Mouse (Mus musculus) neural tube, embryonic 11.5 days (tissue): Measurements from ENCODE around the gene Eml4. TPM values are rescaled to one million over a fixed set of nuclear protein-coding genes. Genes with fewer than 3 reads are reported as not detected.

ENCODE experiments used
- ATAC-seq: fragments of 200-750 bp; cut with Nextera tagmentation; 2 replicates; pipeline ENCODE4 v1.8.0; 2017; ENCODE audit warnings: moderate number of reproducible peaks, mild to moderate bottlenecking, moderate TSS enrichment, moderate library complexity; ENCODE audit not compliant: insufficient read depth, low FRiP score, low TSS enrichment
- DNase-seq: peaks from one replicate; pipeline ENCODE4 v3.0.0-alpha.2; 2015; ENCODE audit warnings: low spot score
- H3K27ac ChIP-seq: fragments of 300-500 bp; sonication (generic); 2 replicates; pipeline ENCODE4 v1.5.1; 2014; ENCODE audit warnings: low read depth, mild to moderate bottlenecking, low read length
- H3K27me3 ChIP-seq: fragments of 300-500 bp; sonication (generic); 2 replicates; pipeline ENCODE4 v1.6.1; 2014; ENCODE audit warnings: mild to moderate bottlenecking, low read length, mixed read lengths; ENCODE audit not compliant: control insufficient read depth, insufficient read depth
- H3K36me3 ChIP-seq: fragments of 300-500 bp; sonication (generic); 2 replicates; pipeline ENCODE4 v1.6.1; 2014; ENCODE audit warnings: mild to moderate bottlenecking, low read length, moderate library complexity, mixed read lengths; ENCODE audit not compliant: control insufficient read depth, insufficient read depth
- H3K4me1 ChIP-seq: fragments of 300-500 bp; sonication (generic); 2 replicates; pipeline ENCODE4 v1.6.1; 2014; ENCODE audit warnings: low read length, mixed read lengths; ENCODE audit not compliant: control insufficient read depth, insufficient read depth
- H3K4me2 ChIP-seq: fragments of 300-500 bp; sonication (generic); 2 replicates; pipeline ENCODE4 v1.6.1; 2014; ENCODE audit warnings: low read depth, mild to moderate bottlenecking, moderate library complexity
- H3K4me3 ChIP-seq: fragments of 300-500 bp; sonication (generic); 2 replicates; pipeline ENCODE4 v1.5.1; 2014; ENCODE audit warnings: low read depth, low read length
- H3K9ac ChIP-seq: fragments of 300-500 bp; sonication (generic); 2 replicates; pipeline ENCODE4 v1.6.1; 2014; ENCODE audit warnings: mild to moderate bottlenecking, low read length
- H3K9me3 ChIP-seq: fragments of 300-500 bp; sonication (generic); 2 replicates; pipeline ENCODE4 v1.6.1; 2016; ENCODE audit warnings: low read length; ENCODE audit not compliant: control insufficient read depth
- WGBS: fragments of 180-500 bp; shearing (Covaris S2); extraction: QIAGEN DNeasy Blood & Tissue Kit; methylation state at CpG from one replicate; pipeline ENCODE4 v1.1.7; 2014; 5-methylcytosine and 5-hydroxymethylcytosine counted together
- polyA plus RNA-seq: library from polyadenylated mRNA; unstranded; fragments of >200 nt; fragmentation: Nextera tagmentation; extraction: Ambion mirVana; gene quantifications from 2 replicates; pipeline ENCODE4 v1.2.1, GENCODE M21; 2014

Gene Eml4
- polyA plus RNA-seq, 1 experiment from 2014 or later = 59.8 TPM

GRCm38 (mm10) chr17:83387161-83387560 is 36.4 kb downstream of the Eml4 start:
- Histone ChIP-seq H3K4me3 (no peak overlapping the region), H3K9ac (no peak overlapping the region), H3K4me1 (no peaks in the 10 kb centered on the region), H3K36me3 (no peaks in the 10 kb centered on the region), H3K9me3 (no peaks in the 10 kb centered on the region; the same call in 1 of the 2 replicates), H3K4me2 (no peak overlapping the region), H3K27ac (no peak overlapping the region), H3K27me3 (no peaks in the 10 kb centered on the region)
- WGBS = 88% methylated on average over 3 of the region's 3 CpGs
- ATAC-seq = no peak
- DNase-seq = no peak

DNA sequence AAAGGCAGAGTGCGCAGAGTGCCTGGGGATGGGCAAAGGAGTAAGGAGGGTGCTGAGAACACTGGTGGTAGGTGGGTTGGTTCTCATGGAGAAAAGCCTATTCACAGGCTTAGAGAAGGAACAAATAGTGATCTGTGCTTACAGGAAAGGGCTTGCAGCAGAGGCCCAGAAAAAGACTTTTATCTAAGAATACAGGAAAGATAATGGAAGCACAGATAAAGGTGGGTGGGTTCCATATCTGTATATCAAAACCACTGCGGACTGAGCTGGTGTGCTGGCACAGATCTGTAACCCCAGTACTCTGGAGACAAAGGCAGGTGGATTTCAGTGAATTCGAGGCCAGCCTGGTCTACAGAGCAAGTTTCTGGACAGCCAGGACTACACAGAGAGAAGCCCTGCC is 43.3 kb downstream of the Eml4 start:
- no peaks in the 10 kb centered on the region for H3K27me3 ChIP-seq
- no peak overlapping the region for H3K27ac ChIP-seq
- H3K4me3 ChIP-seq = no peak overlapping the region
- H3K4me2 ChIP-seq = no peak overlapping the region
- no peaks in the 10 kb centered on the region for H3K36me3 ChIP-seq
- DNase-seq (no peak), ATAC-seq (no peak)
- WGBS = 93% methylated on average over 3 of the region's 3 CpGs
- no peak overlapping the region for H3K9ac ChIP-seq
- H3K9me3 ChIP-seq = no peaks in the 10 kb centered on the region
- peaks cover 4% of the 10 kb centered on the region; the same call in 1 of the 2 replicates for H3K4me1 ChIP-seq

- 66% methylated on average over 6 of the region's 6 CpGs for WGBS
- peaks cover 4% of the 10 kb centered on the region; the same call in 1 of the 2 replicates for H3K4me1 ChIP-seq
- no peak for ATAC-seq
- H3K4me3 ChIP-seq = no peak overlapping the region
- no peak overlapping the region; the same call in 1 of the 2 replicates for H3K9ac ChIP-seq
- H3K27me3 ChIP-seq = no peaks in the 10 kb centered on the region
- H3K9me3 ChIP-seq = no peaks in the 10 kb centered on the region
- no peaks in the 10 kb centered on the region for H3K36me3 ChIP-seq
- no peak for DNase-seq
- no peak overlapping the region for H3K4me2 ChIP-seq
- H3K27ac ChIP-seq = 0 out of 2 replicates have a peak overlapping the region, but pooled peaks have one; percentile 14
Measured at GRCm38 (mm10) chr17:83397571-83398100, 46.9 kb downstream of the Eml4 start.

DNA sequence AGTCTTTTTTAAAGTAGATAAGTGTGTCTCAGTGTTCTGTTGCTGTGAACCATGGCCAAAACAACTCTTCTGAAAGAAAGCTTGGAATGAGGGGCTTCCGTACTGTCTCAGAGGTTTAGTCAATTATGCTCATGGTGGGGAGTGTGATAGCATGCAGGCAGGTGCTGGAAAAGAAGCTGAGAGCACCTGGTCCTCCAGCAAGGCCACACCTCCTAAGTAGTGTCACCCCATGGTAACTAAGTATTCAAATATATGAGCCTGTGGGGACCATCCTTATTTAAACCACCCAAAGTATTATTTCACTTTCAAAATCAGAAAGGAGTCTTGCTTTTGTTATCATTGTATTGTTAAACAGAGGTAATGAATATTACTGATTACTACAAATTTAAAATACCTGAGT is 48.0 kb downstream of the Eml4 start:
- peaks cover 4% of the 10 kb centered on the region; the same call in 1 of the 2 replicates for H3K4me1 ChIP-seq
- H3K27me3 ChIP-seq = no peaks in the 10 kb centered on the region
- no peak overlapping the region for H3K4me2 ChIP-seq
- H3K9me3 ChIP-seq = no peaks in the 10 kb centered on the region
- no peak overlapping the region for H3K4me3 ChIP-seq
- H3K9ac ChIP-seq = no peak overlapping the region
- H3K36me3 ChIP-seq = no peaks in the 10 kb centered on the region
- 82% methylated on average over 1 of the region's 1 CpGs for WGBS
- ATAC-seq (no peak), DNase-seq (no peak)
- H3K27ac ChIP-seq = no peak overlapping the region

GRCm38 (mm10) chr17:83430607-83431006 is 79.9 kb downstream of the Eml4 start:
- DNase-seq = no peak
- Histone ChIP-seq H3K4me2 (no peak overlapping the region), H3K9ac (no peak overlapping the region), H3K27me3 (no peaks in the 10 kb centered on the region), H3K4me3 (no peak overlapping the region), H3K36me3 (no peaks in the 10 kb centered on the region), H3K27ac (no peak overlapping the region), H3K9me3 (no peaks in the 10 kb centered on the region), H3K4me1 (no peaks in the 10 kb centered on the region)
- ATAC-seq = no peak
- 92% methylated on average over 4 of the region's 4 CpGs for WGBS

GRCm38 (mm10) chr17:83443406-83443805 is 92.7 kb downstream of the Eml4 start:
- H3K36me3 ChIP-seq = peaks cover 2% of the 10 kb centered on the region; the same call in 1 of the 2 replicates
- H3K27me3 ChIP-seq = no peaks in the 10 kb centered on the region
- no peak for ATAC-seq
- no peak overlapping the region for H3K9ac ChIP-seq
- no peak overlapping the region for H3K4me3 ChIP-seq
- no peak overlapping the region for H3K4me2 ChIP-seq
- no peak for DNase-seq
- 91% methylated on average over 4 of the region's 4 CpGs for WGBS
- no peaks in the 10 kb centered on the region for H3K4me1 ChIP-seq
- H3K9me3 ChIP-seq = no peaks in the 10 kb centered on the region
- no peak overlapping the region for H3K27ac ChIP-seq

- Histone ChIP-seq H3K9ac (no peak overlapping the region), H3K9me3 (no peaks in the 10 kb centered on the region), H3K27me3 (no peaks in the 10 kb centered on the region), H3K36me3 (peaks cover 9% of the 10 kb centered on the region), H3K4me3 (no peak overlapping the region), H3K4me1 (no peaks in the 10 kb centered on the region), H3K27ac (no peak overlapping the region), H3K4me2 (no peak overlapping the region)
- 75% methylated on average over 2 of the region's 2 CpGs for WGBS
- no peak for ATAC-seq
- DNase-seq = no peak
Measured at GRCm38 (mm10) chr17:83449583-83449982, 98.9 kb downstream of the Eml4 start.

DNA sequence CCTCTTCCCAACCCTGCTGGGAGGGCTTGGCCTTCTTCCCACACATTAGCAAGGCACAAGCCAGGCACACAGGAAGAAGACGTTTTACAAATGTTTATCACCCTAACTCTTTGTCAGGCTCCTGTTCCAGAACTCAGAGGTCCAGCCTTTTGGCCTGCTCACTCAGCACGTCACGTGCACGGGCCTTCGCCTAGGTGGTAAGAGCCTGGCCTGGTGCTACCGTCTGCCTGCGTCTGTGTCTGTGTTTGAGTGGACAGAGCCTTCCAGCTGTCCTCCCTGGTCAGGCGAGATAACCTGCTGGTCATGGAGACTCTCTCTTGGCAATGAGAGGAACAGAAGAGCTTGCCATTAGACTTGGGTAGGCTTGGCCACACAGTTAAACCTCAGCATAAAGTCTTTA is 100.6 kb downstream of the Eml4 start:
- Histone ChIP-seq H3K9me3 (no peaks in the 10 kb centered on the region), H3K27ac (no peak overlapping the region), H3K4me2 (no peak overlapping the region), H3K9ac (no peak overlapping the region), H3K4me3 (no peak overlapping the region), H3K36me3 (peaks cover 9% of the 10 kb centered on the region), H3K4me1 (no peaks in the 10 kb centered on the region), H3K27me3 (no peaks in the 10 kb centered on the region)
- DNase-seq (no peak), ATAC-seq (no peak)
- WGBS = 89% methylated on average over 8 of the region's 8 CpGs

DNA sequence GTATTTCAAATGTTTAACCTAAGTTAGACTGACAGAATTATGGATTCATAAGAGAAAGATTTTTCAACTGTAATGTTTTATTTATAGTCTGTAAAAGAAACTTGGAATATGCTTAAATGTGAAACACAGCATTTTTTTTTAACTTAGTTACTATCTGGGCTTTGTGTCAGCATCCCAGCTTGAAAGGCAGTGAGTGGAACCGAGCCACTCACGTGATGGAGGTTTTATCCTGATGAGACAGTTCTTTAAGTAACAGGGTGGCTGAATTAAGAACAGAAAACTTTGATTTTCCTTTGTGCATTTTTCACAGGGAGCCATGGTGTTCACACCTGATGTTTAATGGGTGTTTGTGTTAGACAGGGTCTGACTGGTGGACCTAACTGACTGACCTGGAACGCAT is 101.1 kb downstream of the Eml4 start:
- H3K27me3 ChIP-seq = no peaks in the 10 kb centered on the region
- H3K27ac ChIP-seq = no peak overlapping the region
- WGBS = 97% methylated on average over 3 of the region's 3 CpGs
- no peak overlapping the region for H3K4me2 ChIP-seq
- H3K9me3 ChIP-seq = no peaks in the 10 kb centered on the region
- peaks cover 9% of the 10 kb centered on the region for H3K36me3 ChIP-seq
- no peak overlapping the region for H3K9ac ChIP-seq
- DNase-seq (no peak), ATAC-seq (no peak)
- no peaks in the 10 kb centered on the region for H3K4me1 ChIP-seq
- no peak overlapping the region for H3K4me3 ChIP-seq
